15 mouse cellular contexts compared by ENCODE assay signal in genomic region chr6:30883491-30883890, GRCm38 (mm10). TPM values are rescaled to one million over a fixed set of nuclear protein-coding genes. Genes with fewer than 3 reads are reported as not detected.
A peak's percentile ranks its signal among the peaks of the same experiment; 100 is the strongest.
DNase-seq lines count a peak whose midpoint lies in the region; ATAC-seq and TF ChIP-seq lines count a peak whose summit lies in the region.
"Had no signal": no experiment of that assay in that cellular context is flagged by ENCODE, and none has a peak within 500 bp of the region (broad histone marks: within the 10 kb centered on the region; RNA-seq: fewer than 3 reads in every experiment).

No protein-coding gene starts in this region.

- H3K9me3 ChIP-seq in embryonic facial prominence, embryonic 14.5 days (ENCODE audit: control insufficient read depth, low read length): no peaks in the 10 kb centered on the region
- H3K9me3 ChIP-seq in embryonic facial prominence, embryonic 10.5 days: no peaks in the 10 kb centered on the region
- no peaks in the 10 kb centered on the region for H3K9me3 ChIP-seq in liver, embryonic 12.5 days (replicated peaks)
- H3K9me3 ChIP-seq: embryonic facial prominence, embryonic 12.5 days; midbrain, embryonic 12.5 days had no signal

- H3K36me3 ChIP-seq in embryonic facial prominence, embryonic 14.5 days (ENCODE audit: control insufficient read depth, insufficient read depth, low read length): peaks cover 36% of the 10 kb centered on the region
- H3K36me3 ChIP-seq in embryonic facial prominence, embryonic 10.5 days (replicated peaks): peaks cover 56% of the 10 kb centered on the region
- H3K36me3 ChIP-seq in myocyte (ENCODE audit: control insufficient read depth, insufficient read depth): peaks cover 25% of the 10 kb centered on the region
- H3K36me3 ChIP-seq in liver, embryonic 12.5 days: peaks cover 24% of the 10 kb centered on the region; the same call in 1 of the 2 replicates

- no peak for TF ChIP-seq POLR2A in myocyte (IDR thresholded peaks at IDR 0.05; ENCODE audit: insufficient read length, low read depth)

- 74% methylated on average over 4 of the region's 4 CpGs for WGBS in embryonic facial prominence, embryonic 14.5 days
- 92% methylated on average over 4 of the region's 4 CpGs for WGBS in embryonic facial prominence, embryonic 10.5 days
- WGBS in liver, embryonic 12.5 days (ENCODE audit: insufficient replicate concordance): 75% methylated on average over 4 of the region's 4 CpGs

- H3K27ac ChIP-seq in embryonic facial prominence, embryonic 14.5 days (replicated peaks; ENCODE audit: low read depth, low read length): no peak overlapping the region
- H3K27ac ChIP-seq in embryonic facial prominence, embryonic 10.5 days (replicated peaks): no peak overlapping the region
- H3K27ac ChIP-seq in liver, embryonic 12.5 days: no peak overlapping the region
- H3K27ac ChIP-seq: embryonic facial prominence, embryonic 12.5 days; midbrain, embryonic 12.5 days had no signal

- no peaks in the 10 kb centered on the region for H3K4me1 ChIP-seq in embryonic facial prominence, embryonic 14.5 days (ENCODE audit: control insufficient read depth, insufficient read depth, low read length)
- no peaks in the 10 kb centered on the region for H3K4me1 ChIP-seq in embryonic facial prominence, embryonic 10.5 days
- no peaks in the 10 kb centered on the region for H3K4me1 ChIP-seq in liver, embryonic 12.5 days
- H3K4me1 ChIP-seq: embryonic facial prominence, embryonic 12.5 days; midbrain, embryonic 12.5 days had no signal

- no peak overlapping the region for H3ac ChIP-seq in myocyte (ENCODE audit: control insufficient read depth, insufficient read length)

- DNase-seq in embryonic facial prominence, embryonic 14.5 days (ENCODE audit: low spot score): peak; percentile 9
- DNase-seq in embryonic facial prominence, embryonic 10.5 days (ENCODE audit: low spot score): no peak
- DNase-seq in right cerebral cortex, postnatal 10 days (ENCODE audit: low spot score in 2 of 2): peak; percentile 46 to 53
- no peak for DNase-seq in right cerebral cortex, adult 18-20 months
- DNase-seq in gonadal fat pad, adult 2 months (ENCODE audit: low read depth): peak; percentile 41
- DNase-seq in kidney, adult 8-10 months: no peak
- DNase-seq: adrenal gland, postnatal 36 days; heart, postnatal 4 days; kidney, adult 18-20 months; thymus, postnatal 25 days had no signal

- no peaks in the 10 kb centered on the region for H3K27me3 ChIP-seq in embryonic facial prominence, embryonic 14.5 days (replicated peaks; ENCODE audit: control insufficient read depth, insufficient read depth, low read length)
- H3K27me3 ChIP-seq in embryonic facial prominence, embryonic 10.5 days (replicated peaks; ENCODE audit: low read depth, poor library complexity, severe bottlenecking): no peaks in the 10 kb centered on the region
- no peaks in the 10 kb centered on the region for H3K27me3 ChIP-seq in myocyte (ENCODE audit: control insufficient read depth, insufficient read depth, insufficient read length)
- no peaks in the 10 kb centered on the region for H3K27me3 ChIP-seq in liver, embryonic 12.5 days (replicated peaks)
- H3K27me3 ChIP-seq: embryonic facial prominence, embryonic 12.5 days; midbrain, embryonic 12.5 days; Patski had no signal

- no peak overlapping the region for H3K4me2 ChIP-seq in embryonic facial prominence, embryonic 14.5 days (ENCODE audit: low read depth, low read length)
- H3K4me2 ChIP-seq in myocyte (ENCODE audit: low read depth): no peak overlapping the region
- H3K4me2 ChIP-seq in liver, embryonic 12.5 days: no peak overlapping the region
- H3K4me2 ChIP-seq: embryonic facial prominence, embryonic 12.5 days; midbrain, embryonic 12.5 days had no signal

- no peak overlapping the region for H3K9ac ChIP-seq in embryonic facial prominence, embryonic 14.5 days (ENCODE audit: low read depth, low read length)
- H3K9ac ChIP-seq in liver, embryonic 12.5 days: no peak overlapping the region
- H3K9ac ChIP-seq: embryonic facial prominence, embryonic 12.5 days; midbrain, embryonic 12.5 days had no signal

- H3K79me2 ChIP-seq in myocyte (ENCODE audit: control insufficient read depth, insufficient read depth): no peaks in the 10 kb centered on the region

- ATAC-seq in embryonic facial prominence, embryonic 14.5 days (ENCODE audit: low read depth): no peak
- ATAC-seq in liver, embryonic 12.5 days: no peak
- ATAC-seq: Patski had no signal

- no peak overlapping the region for H3K4me3 ChIP-seq in embryonic facial prominence, embryonic 14.5 days (ENCODE audit: low read depth, low read length)
- no peak overlapping the region for H3K4me3 ChIP-seq in embryonic facial prominence, embryonic 10.5 days
- H3K4me3 ChIP-seq in myocyte: no peak overlapping the region
- H3K4me3 ChIP-seq in liver, embryonic 12.5 days: no peak overlapping the region
- H3K4me3 ChIP-seq: embryonic facial prominence, embryonic 12.5 days; midbrain, embryonic 12.5 days had no signal

TF ChIP-seq in myocyte, 11 proteins besides CTCF, POLR2A, EP300 and RAD21:
- TF ChIP-seq MYOD1 (IDR thresholded peaks at IDR 0.05; ENCODE audit: control insufficient read depth in 1 of 3, insufficient read length in 2 of 3, low read depth in 2 of 3) (no peak), CEBPB (IDR thresholded peaks at IDR 0.05; ENCODE audit: insufficient read depth, poor library complexity, severe bottlenecking) (peak; percentile 71)

RNA-seq across cellular contexts. Expression of gene Copg2, which starts 13.1 kb away (rescaled TPM):
- 29.0 and 31.3 TPM in 2 replicates for polyA plus RNA-seq in embryonic facial prominence, embryonic 14.5 days (2014; fragmentation: Nextera tagmentation; extraction: Ambion mirVana)
- polyA plus RNA-seq in embryonic facial prominence, embryonic 10.5 days (2016; fragmentation: Nextera tagmentation; extraction: Ambion mirVana): 28.9 and 31.5 TPM in 2 replicates
- 26.8 and 26.9 TPM in 2 replicates for polyA plus RNA-seq in gonadal fat pad, adult 2 months (2012; rRNA removed)
- polyA plus RNA-seq in myocyte (2012; fragmentation: generic; extraction: Trizol): 26.6 TPM
- polyA plus RNA-seq in liver, embryonic 12.5 days (2016; fragmentation: Nextera tagmentation; extraction: Ambion mirVana): 10.4 and 10.5 TPM in 2 replicates

RNA-seq across cellular contexts. Expression of gene Tsga13, which starts 31.9 kb away (rescaled TPM):
- 0.29 and 0.30 TPM in 2 replicates for polyA plus RNA-seq in embryonic facial prominence, embryonic 14.5 days (2014; fragmentation: Nextera tagmentation; extraction: Ambion mirVana)
- not detected in 2 replicates for polyA plus RNA-seq in embryonic facial prominence, embryonic 10.5 days (2016; fragmentation: Nextera tagmentation; extraction: Ambion mirVana)
- 0.31 and 0.65 TPM in 2 replicates for polyA plus RNA-seq in gonadal fat pad, adult 2 months (2012; rRNA removed)
- polyA plus RNA-seq in myocyte (2012; fragmentation: generic; extraction: Trizol): not detected
- not detected in 2 replicates for polyA plus RNA-seq in liver, embryonic 12.5 days (2016; fragmentation: Nextera tagmentation; extraction: Ambion mirVana)
- polyA plus RNA-seq: embryonic facial prominence, embryonic 12.5 days; midbrain, embryonic 12.5 days; Patski had no signal

Comparison
In these comparisons a context has a peak if more than half of its experiments do, and no peak if none do; other contexts are left out.
1. DNase-seq: peak in embryonic facial prominence, embryonic 14.5 days (single experiment), right cerebral cortex, postnatal 10 days (2 of 2) and gonadal fat pad, adult 2 months (single experiment); none in embryonic facial prominence, embryonic 10.5 days (single experiment), right cerebral cortex, adult 18-20 months (single experiment) and kidney, adult 8-10 months (0 of 2).